Mouse (Mus musculus): ENCODE data around the gene Medag. TPM values are rescaled to one million over a fixed set of nuclear protein-coding genes. Genes with fewer than 3 reads are reported as not detected.

Gene Medag
- polyA plus RNA-seq, 1 experiment, result 0.19 TPM

DNA sequence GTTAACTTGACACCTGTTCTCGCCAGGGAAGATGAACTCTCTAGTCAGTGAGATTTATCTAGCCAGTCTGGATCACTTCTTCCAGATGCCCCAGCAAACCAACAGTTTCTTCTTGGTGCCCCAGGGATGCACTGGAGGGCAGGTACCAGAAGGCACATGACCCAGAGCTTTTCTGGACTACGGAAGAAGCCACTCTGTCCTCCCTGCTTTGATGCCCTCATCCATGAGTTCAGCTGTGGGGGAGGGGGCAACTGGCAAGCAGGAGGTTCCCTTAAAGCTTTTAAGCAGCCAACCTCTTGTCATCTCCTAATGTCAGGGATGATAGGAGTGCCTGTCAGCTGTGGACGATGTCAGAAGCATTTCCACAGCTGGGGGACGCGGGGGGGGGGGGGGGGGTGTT lies 53.8 kb downstream of the Medag start:
- Histone ChIP-seq H3K27ac (ENCODE audit: insufficient read depth, low read depth, low read length) (no peak overlapping the region), H3K4me3 (ENCODE audit: insufficient read depth, low read length) (no peak overlapping the region), H3K4me1 (ENCODE audit: control insufficient read depth, insufficient read depth, low read length) (no peaks in the 10 kb centered on the region)
- no peak for TF ChIP-seq CTCF (IDR thresholded peaks at IDR 0.05; ENCODE audit: low read depth, low read length)
- TF ChIP-seq POLR2A (IDR thresholded peaks at IDR 0.05; ENCODE audit: borderline replicate concordance, low read depth, low read length), result no peak

GRCm38 (mm10) chr5:149474142-149474541 lies 62.6 kb downstream of the Medag start:
- Histone ChIP-seq H3K4me1 (ENCODE audit: control insufficient read depth, insufficient read depth, low read length) (no peaks in the 10 kb centered on the region), H3K27ac (ENCODE audit: insufficient read depth, low read depth, low read length) (no peak overlapping the region), H3K4me3 (ENCODE audit: insufficient read depth, low read length) (no peak overlapping the region)
- TF ChIP-seq POLR2A (IDR thresholded peaks at IDR 0.05; ENCODE audit: borderline replicate concordance, low read depth, low read length), result no peak
- TF ChIP-seq CTCF (IDR thresholded peaks at IDR 0.05; ENCODE audit: low read depth, low read length), result no peak

- Histone ChIP-seq H3K27ac (ENCODE audit: insufficient read depth, low read depth, low read length) (no peak overlapping the region), H3K4me1 (ENCODE audit: control insufficient read depth, insufficient read depth, low read length) (no peaks in the 10 kb centered on the region), H3K4me3 (ENCODE audit: insufficient read depth, low read length) (no peak overlapping the region)
- no peak for TF ChIP-seq CTCF (IDR thresholded peaks at IDR 0.05; ENCODE audit: low read depth, low read length)
- no peak for TF ChIP-seq POLR2A (IDR thresholded peaks at IDR 0.05; ENCODE audit: borderline replicate concordance, low read depth, low read length)
Observed at GRCm38 (mm10) chr5:149474701-149475468, 63.3 kb downstream of the Medag start.

Other genes with a start within 250 kb of the Medag start
- gene Uspl1, start 227.4 kb upstream of the Medag start, polyA plus RNA-seq (2012; ENCODE audit: insufficient read depth, insufficient read length, missing spikeins), result 14.8 and 15.4 TPM in 2 replicates
- gene Hmgb1, start 227.3 kb upstream of the Medag start, polyA plus RNA-seq (2012; ENCODE audit: insufficient read depth, insufficient read length, missing spikeins), result 89.1 and 109 TPM in 2 replicates
- 992 and 1,124 TPM in 2 replicates for gene Alox5ap, start 147.0 kb upstream of the Medag start, polyA plus RNA-seq (2012; ENCODE audit: insufficient read depth, insufficient read length, missing spikeins)
- gene Tex26, start 27.9 kb downstream of the Medag start, polyA plus RNA-seq (2012; ENCODE audit: insufficient read depth, insufficient read length, missing spikeins), result not detected in 2 replicates
- gene Wdr95, start 116.9 kb downstream of the Medag start, polyA plus RNA-seq (2012; ENCODE audit: insufficient read depth, insufficient read length, missing spikeins), result not detected in 2 replicates
- 22.8 and 26.0 TPM in 2 replicates for gene Hsph1, start 224.6 kb downstream of the Medag start, polyA plus RNA-seq (2012; ENCODE audit: insufficient read depth, insufficient read length, missing spikeins)

All from bone marrow macrophage, adult 2 months (primary cell).